Mouse (Mus musculus): ENCODE results near the gene Rsph10b.

Rsph10b gene

DNA sequence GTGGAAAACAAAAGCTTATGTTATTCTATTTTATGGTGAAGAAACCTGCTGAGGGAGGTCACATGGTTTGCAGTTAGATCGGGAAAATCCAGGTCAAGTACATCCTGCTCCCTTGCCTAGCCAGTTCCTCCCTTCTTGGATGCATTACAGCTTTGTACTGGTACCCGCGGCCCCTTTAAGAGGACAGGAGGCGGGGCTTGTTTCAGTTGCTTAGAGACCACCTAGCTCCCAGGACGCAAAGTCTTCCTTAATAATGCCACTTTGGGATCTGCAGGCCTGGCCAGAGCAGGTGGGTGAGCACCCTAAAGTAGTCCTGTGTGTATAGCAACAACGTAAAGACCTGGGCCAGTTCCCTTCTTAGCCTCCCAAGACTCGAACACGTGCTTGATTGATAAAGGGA is at the start of gene Rsph10b:
TSS of gene Rsph10b (plus strand) at position 205 of the 400 bp plus-strand sequence.
- no peak for DNase-seq

DNA sequence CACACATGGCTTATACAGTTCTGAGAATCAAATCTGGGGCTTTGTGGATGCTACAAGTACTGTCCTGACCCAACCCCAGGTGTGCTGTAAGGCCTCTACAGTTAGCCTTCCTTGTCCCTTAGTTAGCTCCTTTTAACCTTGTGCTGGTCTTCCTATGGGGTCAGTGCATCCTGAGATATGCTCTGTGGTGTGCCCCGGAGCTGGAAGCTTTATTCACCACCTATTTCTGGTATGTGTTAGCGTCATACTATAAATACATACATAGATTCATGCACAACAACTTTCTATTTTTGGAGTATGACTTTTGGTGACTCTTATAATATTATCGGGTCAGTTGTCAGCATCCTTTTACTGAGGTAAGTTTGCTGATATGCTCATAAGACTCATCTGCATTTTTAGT is 47.6 kb upstream of the Rsph10b start:
- no peak for DNase-seq

DNA sequence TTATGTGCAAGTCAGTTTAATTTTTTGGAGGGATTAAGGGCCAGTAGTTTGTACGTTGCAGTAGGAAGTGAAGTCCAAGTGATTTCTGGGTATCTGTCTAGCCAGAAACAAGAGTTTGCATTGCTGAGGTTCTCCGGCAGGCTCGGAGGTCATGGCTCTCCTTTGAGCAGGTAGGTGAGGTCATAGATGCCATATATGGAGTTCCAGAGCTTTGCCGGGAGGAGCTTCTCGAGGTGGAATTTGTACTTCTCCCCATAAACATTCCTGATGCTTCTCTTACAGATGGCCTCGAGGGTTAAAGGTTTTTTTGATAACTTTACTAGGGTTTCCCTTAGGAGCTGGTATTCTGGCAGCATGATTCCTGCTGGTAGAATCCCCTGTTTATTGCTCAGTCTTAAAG is 42.1 kb upstream of the Rsph10b start:
- no peak for DNase-seq

DNA sequence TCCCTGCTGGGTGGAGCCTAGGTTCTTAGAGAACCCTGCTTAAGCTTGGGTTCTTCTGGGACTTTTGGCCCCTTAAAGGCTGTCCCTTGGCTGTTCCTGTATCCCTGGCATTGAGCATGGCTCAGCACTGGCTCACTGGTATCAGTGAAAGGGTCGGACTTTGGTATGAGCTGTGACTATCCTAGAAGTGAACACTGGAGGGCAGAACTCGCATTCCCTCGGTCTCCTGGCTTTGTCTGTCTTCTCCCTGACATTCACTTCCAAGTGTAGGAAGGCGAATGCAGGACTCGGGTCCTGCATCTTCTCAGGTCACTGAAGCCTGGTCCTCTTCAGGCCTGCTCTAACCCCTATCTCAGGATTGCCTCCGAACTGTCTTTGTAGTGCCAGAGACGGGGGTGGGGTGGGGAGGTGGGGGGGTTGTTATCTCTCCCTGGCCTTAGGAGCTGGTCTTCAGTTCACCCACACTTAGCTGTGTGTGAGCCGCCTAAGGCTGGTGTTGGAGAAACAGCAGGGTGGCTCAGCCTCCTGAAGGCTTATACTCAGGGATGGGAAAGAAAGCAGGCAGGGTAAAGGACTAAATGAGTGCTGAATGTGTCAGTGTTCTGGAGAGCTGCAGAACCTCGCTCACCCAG is 40.5 kb upstream of the Rsph10b start:
- DNase-seq, result no peak

DNA sequence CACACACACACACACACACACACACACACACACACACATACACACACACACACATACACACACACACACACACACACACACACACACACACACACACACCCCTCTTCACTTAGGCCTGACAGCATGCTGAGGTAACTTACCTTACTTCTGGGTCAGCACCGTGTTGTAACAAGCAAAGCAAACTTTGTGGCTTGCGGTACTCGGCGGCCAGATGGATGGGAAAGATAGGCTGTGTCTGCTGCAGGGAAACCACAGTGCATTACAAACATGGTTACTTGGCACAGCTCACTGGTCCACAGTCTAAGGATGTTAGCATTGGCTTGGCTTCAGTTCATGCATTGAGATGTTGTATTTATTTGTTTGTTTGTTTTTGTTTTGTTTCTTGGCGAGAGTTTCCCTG is 39.4 kb upstream of the Rsph10b start:
- DNase-seq, result no peak

DNA sequence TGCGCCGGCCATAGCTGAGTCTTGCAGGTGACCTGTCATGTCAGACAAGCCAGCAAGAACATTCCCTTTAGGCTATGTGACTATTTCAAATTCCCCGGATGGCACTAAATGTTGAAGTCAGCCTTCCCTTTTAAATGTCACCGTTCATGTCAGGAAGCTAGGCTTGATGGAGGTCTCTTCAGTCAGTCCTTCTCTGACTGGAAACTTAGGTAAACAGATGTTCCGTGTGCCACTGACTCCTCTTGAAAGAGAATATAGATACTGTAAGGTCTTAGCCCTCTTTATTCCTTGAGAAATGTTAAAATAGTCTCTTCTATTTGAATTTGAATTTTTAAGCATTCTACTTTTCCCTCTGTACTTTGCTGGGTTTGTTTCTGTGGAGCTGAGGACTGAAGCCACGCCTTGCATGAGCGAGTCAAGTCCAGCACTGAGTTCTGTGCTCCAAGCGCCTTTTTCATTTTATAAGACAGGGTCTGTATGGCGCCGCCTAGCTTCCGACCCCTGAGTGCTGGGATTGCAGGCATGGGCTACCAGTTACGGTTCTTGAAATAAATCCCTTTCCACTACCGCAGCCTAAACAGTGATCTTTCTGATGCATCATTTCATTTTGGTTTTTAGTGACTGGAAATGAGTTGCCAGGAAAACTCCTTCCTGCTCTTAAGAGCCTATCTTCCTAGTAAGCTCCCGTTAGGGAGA is 35.1 kb upstream of the Rsph10b start, which contains the start of gene Ankrd61:
TSS of gene Ankrd61 (minus strand) at position 51 of the 696 bp plus-strand sequence.
- no peak for DNase-seq

DNA sequence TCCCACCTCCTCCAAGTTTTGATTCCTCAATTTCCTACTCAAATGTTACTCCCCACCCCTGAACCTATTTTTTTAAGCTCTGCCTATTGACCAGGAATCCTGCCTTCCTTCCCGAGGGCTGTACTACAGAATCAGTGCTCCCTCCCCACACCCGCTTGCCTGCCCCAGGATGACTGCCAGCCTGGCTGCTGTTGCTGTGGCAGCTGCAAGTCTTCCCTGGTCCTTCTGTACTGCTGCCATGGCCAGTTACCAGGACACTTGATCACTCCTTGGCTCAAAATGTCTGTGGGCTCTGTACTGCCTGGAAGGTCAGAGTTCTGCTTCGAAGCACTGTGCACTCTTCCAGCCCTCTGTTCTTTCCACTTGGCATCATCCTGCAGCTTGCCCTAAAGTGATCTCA is 30.7 kb upstream of the Rsph10b start:
- DNase-seq, result no peak

DNA sequence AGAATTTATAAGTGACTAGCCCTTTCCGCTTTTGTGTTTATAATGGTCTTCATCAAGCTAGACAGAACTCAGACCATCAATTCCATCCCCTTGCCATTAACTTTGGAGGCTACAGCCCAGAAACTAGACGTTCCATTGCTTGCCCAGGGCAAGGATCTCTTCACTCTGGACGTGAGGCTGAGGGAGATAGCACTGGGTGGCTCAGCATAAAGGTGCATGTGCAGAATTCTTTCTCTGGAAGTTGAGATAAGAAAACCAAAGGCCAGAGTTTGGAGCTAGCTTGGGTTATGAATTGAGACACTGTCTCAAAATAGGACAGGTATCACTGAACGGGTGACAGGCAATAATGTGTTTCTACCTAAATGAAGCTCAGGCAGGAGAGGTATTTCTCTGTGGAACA is 29.0 kb upstream of the Rsph10b start:
- no peak for DNase-seq

DNA sequence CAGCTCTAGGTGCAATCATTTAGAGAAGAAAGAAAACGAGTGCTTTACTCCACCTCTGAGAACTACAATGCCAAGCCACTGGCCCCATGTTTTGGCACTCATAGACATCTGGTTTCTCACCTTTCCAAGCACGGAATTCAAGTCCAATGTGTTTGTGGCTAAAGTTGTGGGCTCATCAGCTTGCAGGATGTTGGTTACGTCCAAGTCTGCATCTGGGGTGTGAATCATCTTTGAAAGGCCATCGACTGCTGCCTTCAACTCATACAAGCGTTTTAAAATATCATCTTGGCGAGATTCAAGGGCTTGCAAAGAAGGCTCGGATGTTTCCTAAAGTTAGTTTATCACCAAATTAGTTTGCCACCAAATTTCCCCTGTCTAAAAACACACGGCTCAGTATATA is 26.4 kb upstream of the Rsph10b start:
- DNase-seq, result no peak

DNA sequence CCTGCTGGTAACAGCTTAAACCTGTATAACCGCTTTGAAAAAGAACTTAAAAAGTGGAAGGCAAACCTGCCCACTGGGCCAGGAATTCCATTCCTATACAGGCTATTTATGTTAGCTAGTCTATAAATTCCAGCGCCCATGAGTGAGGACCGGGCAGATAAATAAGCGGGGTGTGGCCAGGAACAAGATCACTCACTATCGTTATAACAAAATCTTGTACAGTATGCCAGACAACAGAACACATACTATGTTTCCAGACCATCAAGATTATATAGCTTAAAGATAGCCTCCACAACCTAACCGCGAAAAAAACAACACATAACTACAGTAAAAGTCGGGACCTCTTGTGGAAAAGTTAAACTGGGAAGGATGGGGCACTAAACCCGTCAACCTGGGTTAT is 23.9 kb upstream of the Rsph10b start:
- DNase-seq, result no peak

DNA sequence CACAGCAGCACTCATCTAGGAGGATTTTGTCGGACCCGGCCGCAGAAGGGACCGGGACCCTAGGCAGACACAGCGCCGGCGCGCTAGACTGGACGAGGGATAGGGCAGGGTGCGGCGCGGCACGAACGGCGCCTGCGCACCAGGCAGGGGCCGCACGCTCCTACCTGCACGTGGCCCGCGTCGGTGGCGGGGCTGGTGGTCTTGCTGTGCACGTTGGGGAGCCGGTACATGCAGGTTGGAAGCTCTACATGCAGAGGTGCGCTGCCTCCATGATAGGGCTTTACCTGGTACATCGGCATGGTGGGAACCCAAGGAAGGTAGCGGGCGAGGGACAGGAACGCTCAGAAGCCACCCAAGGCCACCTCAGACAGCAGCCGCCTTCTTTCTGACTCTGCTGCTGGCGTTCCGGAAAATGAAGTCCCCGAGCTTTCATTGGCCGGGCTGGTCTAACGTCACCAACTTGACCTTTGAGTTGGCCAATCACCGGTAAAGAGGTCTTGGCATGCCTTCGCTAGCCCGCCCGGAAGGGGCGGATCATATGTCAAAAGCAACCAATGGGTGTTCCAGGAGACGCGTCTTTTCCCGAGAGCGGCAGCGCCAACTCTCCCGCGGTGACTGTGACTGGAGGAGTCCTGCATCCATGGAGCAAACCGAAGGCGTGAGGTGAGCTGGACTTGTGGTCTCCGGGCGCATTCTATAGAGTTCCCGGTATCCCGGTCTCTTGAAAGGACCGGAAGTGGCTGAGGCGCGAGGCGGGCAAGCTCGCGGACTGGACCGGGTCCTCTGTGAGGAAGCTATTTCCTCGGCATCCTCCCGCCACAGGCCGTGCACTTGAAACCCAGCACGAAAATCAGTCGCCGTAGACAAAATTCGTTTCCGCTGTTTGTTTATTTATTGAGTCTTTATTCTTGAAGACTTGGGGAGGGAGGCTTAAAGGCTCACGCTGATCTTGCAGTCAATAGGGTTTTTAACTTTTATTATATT is 23.1 kb upstream of the Rsph10b start, which contains the start of the genes Aimp2 and Pms2:
TSS of gene Aimp2 (minus strand) at position 431 of the 984 bp plus-strand sequence.
TSS of gene Pms2 (plus strand) at position 548 of the 984 bp plus-strand sequence.
- DNase-seq, result peak; percentile 98

DNA sequence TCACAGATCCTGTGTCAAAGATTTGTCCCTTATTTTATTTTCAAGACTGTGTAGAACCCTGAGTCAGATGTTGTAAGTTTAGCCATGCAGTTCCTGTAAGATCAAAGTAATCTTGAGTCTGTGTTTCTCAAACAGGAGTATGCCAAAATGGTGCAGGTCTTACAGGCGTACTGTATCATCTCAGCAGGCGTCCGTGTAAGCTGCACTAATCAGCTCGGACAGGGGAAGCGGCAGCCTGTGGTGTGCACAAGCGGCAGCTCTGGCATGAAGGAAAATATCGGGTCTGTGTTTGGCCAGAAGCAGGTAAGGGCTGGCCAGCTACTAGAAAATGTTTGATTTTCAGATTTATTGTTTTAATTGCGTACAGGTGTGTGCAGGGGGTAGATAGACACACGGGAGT is 16.6 kb upstream of the Rsph10b start:
- DNase-seq, result no peak

DNA sequence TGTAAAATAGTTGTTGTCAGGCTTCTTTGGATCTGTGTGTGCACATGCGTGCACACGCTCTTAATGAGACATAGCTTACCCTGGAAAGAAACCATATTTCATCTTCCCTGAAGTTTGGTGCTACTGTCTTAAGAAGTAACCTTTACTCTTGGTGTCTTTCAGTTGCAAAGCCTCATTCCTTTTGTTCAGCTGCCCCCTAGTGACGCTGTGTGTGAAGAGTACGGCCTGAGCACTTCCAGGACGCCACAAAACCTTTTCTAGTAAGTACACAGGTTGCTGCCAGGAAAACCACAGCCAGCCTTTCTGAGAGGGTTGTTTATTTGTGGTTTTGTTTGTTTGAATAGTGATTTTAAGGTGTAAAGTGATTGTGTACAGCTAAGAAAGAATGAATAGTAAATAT is 15.4 kb upstream of the Rsph10b start:
- DNase-seq, result peak; percentile 53

DNA sequence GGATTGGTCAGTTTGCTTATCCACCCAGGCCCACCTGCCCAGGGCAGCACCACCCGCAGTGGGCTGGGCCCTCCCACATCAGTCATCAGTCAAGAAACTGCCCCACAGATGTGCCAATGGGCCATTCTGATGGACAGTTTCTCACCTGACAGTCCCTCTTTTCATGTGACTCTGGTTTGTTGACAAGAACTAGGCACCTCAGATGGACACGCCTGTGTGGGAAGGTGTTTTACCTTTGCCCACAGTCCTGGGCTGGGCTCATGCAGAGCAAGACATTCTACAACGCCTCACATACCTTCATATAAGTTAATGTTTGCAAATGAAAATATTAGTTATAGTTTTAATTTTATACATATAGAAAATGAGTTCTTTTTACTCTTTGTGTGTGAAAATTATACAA is 14.7 kb upstream of the Rsph10b start:
- no peak for DNase-seq

DNA sequence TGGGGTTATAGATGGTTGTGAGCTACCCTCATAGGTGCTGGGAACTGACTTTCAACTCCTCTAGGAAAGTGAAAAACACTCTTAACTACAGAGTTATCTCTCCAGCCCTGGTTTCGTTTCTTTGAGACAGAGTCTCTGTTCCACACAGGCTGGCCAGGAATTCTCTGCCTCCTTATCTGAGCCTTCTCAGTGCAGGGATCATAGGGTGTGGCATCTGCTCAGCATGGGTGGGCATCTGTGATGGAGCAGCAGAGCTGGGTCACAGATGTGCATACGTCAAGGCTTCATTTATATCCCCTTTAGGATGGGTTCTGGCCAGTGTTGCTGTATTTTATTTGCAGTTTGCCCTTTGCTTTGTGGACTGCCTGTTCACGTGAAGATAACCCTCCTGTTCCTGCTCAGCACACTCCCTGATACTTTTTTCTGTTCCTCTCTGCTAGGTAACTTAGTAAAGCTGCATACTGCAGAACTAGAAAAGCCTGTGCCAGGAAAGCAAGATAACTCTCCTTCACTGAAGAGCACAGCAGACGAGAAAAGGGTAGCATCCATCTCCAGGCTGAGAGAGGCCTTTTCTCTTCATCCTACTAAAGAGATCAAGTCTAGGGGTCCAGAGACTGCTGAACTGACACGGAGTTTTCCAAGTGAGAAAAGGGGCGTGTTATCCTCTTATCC is 7.9 kb upstream of the Rsph10b start:
- no peak for DNase-seq

DNA sequence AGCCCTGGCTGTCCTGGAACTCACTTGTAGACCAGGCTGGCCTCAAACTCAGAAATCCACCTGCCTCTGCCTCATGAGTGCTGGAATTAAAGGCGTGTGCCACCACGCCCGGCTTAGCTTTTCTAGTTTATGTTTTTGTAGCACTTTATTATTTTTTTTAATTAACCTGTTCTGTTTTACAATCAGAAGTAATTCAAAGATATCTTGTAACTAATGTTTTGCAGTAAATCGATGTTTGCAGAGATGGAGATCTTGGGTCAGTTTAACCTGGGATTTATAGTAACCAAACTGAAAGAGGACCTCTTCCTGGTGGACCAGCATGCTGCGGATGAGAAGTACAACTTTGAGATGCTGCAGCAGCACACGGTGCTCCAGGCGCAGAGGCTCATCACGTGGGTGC is 5.0 kb upstream of the Rsph10b start, which contains the start of gene Gm42421:
TSS of gene Gm42421 (plus strand) at position 301 of the 400 bp plus-strand sequence.
- DNase-seq, result no peak

DNA sequence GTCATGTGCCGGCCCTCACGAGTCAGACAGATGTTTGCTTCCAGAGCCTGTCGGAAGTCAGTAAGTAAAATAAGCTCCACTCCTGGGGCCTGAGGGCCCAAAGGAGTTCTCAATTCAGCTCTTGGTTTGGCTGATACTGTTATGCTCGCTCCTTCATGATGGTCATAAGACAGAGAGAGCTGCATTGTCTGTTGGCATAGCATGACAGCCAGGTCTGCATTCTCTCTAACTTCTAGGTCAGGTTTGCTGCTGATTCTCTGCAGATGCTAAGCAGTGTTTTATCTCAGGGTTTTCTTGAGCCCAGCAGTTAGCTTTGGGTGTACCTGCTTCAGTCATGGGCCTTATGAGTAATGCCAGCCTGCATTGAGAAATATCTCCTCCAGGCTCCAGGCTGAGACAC is 3.5 kb upstream of the Rsph10b start:
- DNase-seq, result no peak

DNA sequence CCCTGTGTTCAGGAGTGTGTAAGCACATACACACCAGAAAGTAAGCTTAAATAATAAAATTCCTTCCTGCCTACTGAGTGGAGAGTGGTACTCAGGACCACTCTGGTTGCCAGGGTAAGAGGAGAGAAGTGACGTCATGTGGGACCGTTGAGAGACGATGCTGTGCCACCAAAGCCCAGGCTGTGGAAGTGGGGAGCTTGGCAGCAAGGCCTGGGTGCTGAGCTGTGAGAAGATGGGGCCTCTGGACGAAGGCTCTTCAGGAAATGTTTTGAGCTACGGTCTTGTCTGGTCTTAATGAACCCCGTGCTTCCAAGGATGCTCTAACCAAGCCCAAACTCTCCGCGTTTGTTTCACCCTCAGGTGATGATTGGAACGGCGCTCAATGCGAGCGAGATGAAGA is 2.2 kb upstream of the Rsph10b start:
- no peak for DNase-seq

DNA sequence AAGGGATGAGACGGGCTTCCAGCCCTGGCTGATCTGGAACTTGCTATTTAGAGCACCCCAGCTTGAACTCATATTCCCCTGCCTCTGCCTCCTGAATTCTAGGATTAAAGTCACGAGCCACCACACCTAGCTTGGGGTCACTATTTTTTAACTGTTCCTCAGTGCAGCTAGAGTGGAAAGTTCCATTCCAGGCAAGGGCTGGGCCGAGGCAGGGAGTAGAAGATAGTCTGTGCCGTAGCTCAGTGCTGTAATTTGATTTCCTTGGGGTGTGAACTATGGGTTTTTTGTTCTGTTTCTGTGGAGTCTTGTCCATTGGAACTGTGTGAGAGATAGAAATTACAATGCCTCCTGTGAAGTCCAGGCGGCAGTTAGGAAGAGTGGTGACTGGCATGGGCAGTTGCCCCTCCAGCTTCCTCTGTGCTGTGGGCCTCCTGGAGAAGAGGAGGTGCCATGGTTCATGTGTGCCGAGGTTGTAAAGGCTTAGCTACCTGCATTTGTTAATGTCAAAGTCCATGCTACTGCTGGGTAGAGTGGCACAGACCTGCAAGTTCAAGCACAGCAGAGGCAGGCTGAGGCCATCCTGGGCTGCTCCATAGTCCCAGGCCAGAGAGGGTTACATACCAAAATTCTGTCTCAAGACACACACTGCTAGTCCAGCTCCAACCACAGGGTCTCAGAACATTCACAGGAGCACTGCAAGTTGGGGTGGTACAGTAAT is 813 bp upstream of the Rsph10b start:
- DNase-seq, result no peak

DNA sequence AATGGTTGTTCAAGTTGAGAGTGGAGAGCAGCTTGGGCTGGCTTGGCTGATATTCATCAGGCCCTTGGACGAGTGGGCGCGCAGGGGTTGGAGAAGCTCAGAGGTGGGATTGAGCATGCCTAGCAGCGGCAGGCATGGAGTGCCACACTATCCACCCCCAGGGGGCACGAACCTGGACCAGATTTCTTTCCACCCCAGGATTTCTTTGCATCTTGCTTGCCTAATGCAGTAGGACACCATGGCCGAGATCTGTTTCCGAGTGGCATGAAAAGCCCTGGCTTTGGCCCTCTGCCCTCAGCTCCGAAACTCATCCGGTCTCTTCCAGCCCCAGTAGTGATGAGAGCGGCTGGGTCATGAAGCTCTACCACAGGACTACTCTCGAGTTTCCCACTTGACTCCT is 579 bp downstream of the Rsph10b start:
- no peak for DNase-seq

DNA sequence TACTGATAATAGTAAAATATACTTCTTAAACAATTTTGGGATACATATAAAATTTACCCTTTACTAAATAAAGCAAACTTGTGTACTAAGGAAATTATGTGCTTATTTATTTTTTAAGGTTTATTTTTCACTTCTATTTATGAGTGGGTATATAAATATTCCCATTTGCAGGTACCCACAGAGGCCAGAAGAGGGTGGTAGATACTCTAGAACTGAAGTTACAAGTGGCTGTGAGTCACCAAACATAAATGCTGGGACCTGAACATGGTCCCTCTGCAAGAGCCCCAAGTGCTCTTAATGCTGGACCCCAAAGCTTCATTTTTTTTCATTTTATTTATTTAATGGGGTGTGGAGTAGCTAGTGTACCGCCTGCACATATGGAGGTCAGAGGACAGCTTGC is 1.0 kb downstream of the Rsph10b start:
- DNase-seq, result no peak

DNA sequence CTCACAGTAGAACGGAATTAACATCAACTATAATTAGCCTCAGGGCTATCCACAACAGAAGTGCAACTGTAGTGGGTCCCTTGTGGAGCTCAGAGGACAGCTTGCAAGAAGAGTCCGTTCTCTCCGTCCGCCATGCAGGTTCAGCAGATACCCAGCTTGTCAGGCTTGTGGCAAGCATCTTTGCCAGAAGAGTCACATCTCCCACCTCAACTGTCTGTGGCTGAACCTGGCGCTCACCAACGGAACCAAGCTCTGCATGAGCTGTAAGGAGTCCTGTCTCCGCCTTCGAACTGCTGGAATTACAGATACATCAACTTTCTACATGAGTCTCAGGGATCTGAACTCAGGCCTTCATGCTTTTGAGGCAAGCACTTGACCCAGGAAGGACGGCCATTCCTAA is 3.3 kb downstream of the Rsph10b start:
- no peak for DNase-seq
